Mouse (Mus musculus) cerebellum, adult 2 months (tissue): ENCODE results near the gene Cidec.

Experiments
- CTCF ChIP-seq: fragments of 200-500 bp; IDR thresholded peaks from 2 replicates; pipeline ENCODE4 v1.5.1; 2011; ENCODE audit warnings: low read depth, mild to moderate bottlenecking, control low read depth, low read length, moderate library complexity, borderline replicate concordance; ENCODE audit not compliant: insufficient read depth
- POLR2A ChIP-seq: fragments of 200-500 bp; IDR thresholded peaks from 2 replicates; pipeline ENCODE4 v1.6.1; 2011; ENCODE audit warnings: low read length, control low read depth, borderline replicate concordance; ENCODE audit not compliant: insufficient read depth

GRCm38 (mm10) chr6:113483729-113484128 lies 48.2 kb upstream of the Cidec start:
- TF ChIP-seq CTCF, result no peak
- no peak for TF ChIP-seq POLR2A
